Mouse (Mus musculus) midbrain, embryonic 13.5 days (tissue): ENCODE measurements at regions not wholly inside any gene's neighbourhood (a gene's known extent, or its start where the extent isn't known, plus 50 kb on each side); places are given as distances from the start of the nearest gene placed in this dataset.

Experiments used
- ATAC-seq: fragments of 200-750 bp; cut with Nextera tagmentation; 2 replicates; pipeline ENCODE4 v1.8.0; 2017; ENCODE audit warnings: mild to moderate bottlenecking, moderate TSS enrichment, moderate library complexity
- H3K27ac ChIP-seq: fragments of 300-500 bp; sonication (generic); 2 replicates; pipeline ENCODE4 v1.5.1; 2015; ENCODE audit warnings: inconsistent platforms, mild to moderate bottlenecking, moderate library complexity
- H3K27me3 ChIP-seq: fragments of 300-500 bp; sonication (generic); 2 replicates; pipeline ENCODE4 v1.6.1; 2015; ENCODE audit warnings: mild to moderate bottlenecking, inconsistent platforms
- H3K36me3 ChIP-seq: fragments of 300-500 bp; sonication (generic); 2 replicates; pipeline ENCODE4 v1.6.1; 2015; ENCODE audit warnings: mild to moderate bottlenecking, inconsistent platforms
- H3K4me1 ChIP-seq: fragments of 300-500 bp; sonication (generic); replicated peaks from 2 replicates; pipeline ENCODE4 v1.6.1; 2015; ENCODE audit warnings: inconsistent platforms
- H3K4me2 ChIP-seq: fragments of 300-500 bp; sonication (generic); replicated peaks from 2 replicates; pipeline ENCODE4 v1.6.1; 2015; ENCODE audit warnings: moderate library complexity, mild to moderate bottlenecking, inconsistent platforms
- H3K4me3 ChIP-seq: fragments of 300-500 bp; sonication (generic); replicated peaks from 2 replicates; pipeline ENCODE4 v1.5.1; 2015; ENCODE audit warnings: mild to moderate bottlenecking, inconsistent platforms
- H3K9ac ChIP-seq: fragments of 300-500 bp; sonication (generic); replicated peaks from 2 replicates; pipeline ENCODE4 v1.6.1; 2015; ENCODE audit warnings: mild to moderate bottlenecking, inconsistent platforms
- H3K9me3 ChIP-seq: fragments of 300-500 bp; sonication (generic); 2 replicates; pipeline ENCODE4 v1.6.1; 2016; ENCODE audit warnings: mild to moderate bottlenecking, inconsistent platforms
- WGBS: fragments of 180-500 bp; shearing (Covaris S2); methylation state at CpG from one replicate; pipeline ENCODE4 v1.1.7; 2015; 5-methylcytosine and 5-hydroxymethylcytosine counted together

DNA sequence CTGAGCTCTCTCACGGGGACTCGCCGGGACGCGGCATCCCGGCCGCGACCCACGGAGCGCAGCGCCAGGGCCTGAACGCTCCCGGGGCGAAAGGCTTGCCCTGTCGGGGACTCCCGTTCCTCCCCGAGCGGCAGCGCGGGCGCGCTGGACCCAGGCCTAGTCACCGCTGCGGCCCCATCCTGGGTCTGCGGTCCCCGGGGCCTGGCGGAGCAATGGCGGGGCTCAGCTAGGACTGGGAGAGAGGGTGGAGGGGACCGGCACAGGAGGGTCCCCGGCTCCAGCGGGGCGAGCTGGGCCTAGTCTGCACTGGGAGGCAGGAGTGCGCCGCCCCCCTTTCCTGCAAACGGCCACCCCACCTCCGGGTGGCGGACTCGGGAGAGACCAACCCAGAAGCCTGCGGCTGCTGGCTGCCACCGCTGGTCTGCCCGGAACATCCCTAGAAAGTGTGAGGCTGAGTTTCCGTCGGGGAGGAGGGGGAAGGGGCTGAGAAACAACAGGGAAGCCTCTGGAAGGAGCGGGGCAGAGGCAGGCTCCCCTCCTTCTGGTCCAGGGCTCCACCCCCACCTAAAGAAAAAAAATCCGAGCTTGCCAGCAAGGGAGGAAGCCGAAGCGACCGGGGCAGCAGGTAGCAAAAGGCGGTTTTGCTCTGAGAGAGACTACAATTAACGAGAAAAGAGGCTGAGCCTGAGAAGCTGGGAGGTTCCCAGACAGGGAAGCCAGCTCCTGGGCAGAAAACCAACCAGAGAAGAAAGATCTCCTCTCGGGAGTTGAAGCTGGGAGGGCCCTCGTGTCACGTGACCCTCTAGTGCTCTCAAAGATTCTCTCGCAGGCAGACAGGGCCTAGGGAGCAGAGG lies 67.9 kb upstream of the Cplx2 start:
- no peaks in the 10 kb centered on the region for H3K36me3 ChIP-seq
- H3K4me1 ChIP-seq = peaks cover 39% of the 10 kb centered on the region
- peak; percentile 85 for ATAC-seq
- H3K4me3 ChIP-seq = peak overlapping the region; percentile 64
- peak overlapping the region; percentile 93 for H3K9ac ChIP-seq
- peaks cover 9% of the 10 kb centered on the region for H3K27me3 ChIP-seq
- WGBS = under 1% methylated on average over 42 of the region's 54 CpGs
- H3K4me2 ChIP-seq = peak overlapping the region; percentile 81
- peak overlapping the region; percentile 99 for H3K27ac ChIP-seq
- no peaks in the 10 kb centered on the region for H3K9me3 ChIP-seq

DNA sequence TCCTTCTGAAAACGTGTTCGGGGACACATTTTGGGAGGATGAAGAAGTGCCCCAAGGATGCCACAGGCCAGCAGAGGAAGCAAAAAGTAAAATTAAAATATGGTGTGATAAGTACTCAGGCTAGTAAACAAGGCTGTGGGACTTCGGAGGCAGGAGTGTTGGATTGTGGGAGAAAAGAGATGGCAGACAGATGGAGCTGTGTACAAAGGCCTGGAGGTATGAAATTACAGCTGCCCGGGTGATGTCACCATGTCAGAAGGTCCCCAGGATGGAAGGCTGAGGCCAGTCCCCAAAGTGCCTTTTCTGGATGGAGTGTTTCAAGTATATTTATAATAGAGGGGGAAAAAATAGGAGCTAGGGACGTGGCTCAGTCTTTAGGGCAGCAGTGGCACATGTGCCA lies 66.9 kb upstream of the Cplx2 start:
- Histone ChIP-seq H3K27me3 (peaks cover 6% of the 10 kb centered on the region), H3K4me1 (peaks cover 41% of the 10 kb centered on the region), H3K36me3 (no peaks in the 10 kb centered on the region), H3K9ac (peak overlapping the region; percentile 93; the same call in 1 of the 2 replicates), H3K27ac (peak overlapping the region; percentile 99), H3K4me3 (no peak overlapping the region; the same call in 1 of the 2 replicates), H3K9me3 (no peaks in the 10 kb centered on the region), H3K4me2 (peak overlapping the region; percentile 81)
- ATAC-seq = no peak
- 70% methylated on average over 5 of the region's 5 CpGs for WGBS

DNA sequence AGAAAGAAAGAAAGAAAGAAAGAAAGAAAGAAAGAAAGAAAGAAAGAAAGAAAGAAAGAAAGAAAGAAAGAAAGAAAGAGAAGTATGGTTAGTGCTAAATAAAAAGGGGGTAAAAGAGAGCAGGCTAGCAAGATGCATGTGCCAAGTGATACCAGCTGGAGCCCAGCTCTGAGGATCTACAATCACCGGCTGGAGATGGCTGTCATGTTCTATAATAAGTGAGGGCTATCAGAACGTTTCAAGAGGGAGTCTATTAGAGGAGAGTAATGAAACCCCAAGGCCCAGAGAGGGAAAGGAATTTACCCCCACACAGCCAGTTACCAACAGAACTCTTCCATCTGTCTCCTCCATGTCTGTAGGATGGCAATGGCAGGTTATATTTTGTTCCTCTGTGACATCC lies 62.6 kb upstream of the Cplx2 start:
- 37% methylated on average over 2 of the region's 2 CpGs for WGBS
- no peak overlapping the region for H3K4me3 ChIP-seq
- no peak overlapping the region for H3K4me2 ChIP-seq

DNA sequence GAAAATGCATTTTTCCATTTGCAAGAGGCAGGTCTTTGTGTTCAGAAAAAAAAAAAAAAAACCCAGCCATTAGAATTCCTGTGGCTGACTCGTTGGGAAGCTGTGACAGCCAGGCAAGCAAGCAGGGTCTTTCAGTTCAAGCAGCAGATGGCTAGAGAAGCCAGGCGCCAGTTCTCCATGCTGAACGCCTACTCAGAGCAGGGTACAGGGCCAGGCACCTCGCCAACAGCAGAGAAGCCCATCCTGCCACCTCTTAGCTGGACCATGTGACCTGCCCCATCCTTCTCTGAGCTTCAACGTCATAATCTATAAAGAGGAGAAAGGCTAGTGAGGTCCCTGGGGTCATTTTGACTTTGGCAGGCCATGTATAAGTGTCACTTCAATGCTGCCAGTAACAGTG lies 61.8 kb upstream of the Cplx2 start:
- peak; percentile 75 for ATAC-seq
- WGBS = 34% methylated on average over 5 of the region's 5 CpGs

More for the DNA sequence above, 62.6 kb upstream of the Cplx2 start:
- Histone ChIP-seq H3K9me3 (no peaks in the 10 kb centered on the region), H3K27ac (peak overlapping the region; percentile 79), H3K9ac (no peak overlapping the region), H3K36me3 (peaks cover 14% of the 10 kb centered on the region), H3K4me1 (peaks cover 38% of the 10 kb centered on the region), H3K27me3 (no peaks in the 10 kb centered on the region)
- ATAC-seq = no peak

DNA sequence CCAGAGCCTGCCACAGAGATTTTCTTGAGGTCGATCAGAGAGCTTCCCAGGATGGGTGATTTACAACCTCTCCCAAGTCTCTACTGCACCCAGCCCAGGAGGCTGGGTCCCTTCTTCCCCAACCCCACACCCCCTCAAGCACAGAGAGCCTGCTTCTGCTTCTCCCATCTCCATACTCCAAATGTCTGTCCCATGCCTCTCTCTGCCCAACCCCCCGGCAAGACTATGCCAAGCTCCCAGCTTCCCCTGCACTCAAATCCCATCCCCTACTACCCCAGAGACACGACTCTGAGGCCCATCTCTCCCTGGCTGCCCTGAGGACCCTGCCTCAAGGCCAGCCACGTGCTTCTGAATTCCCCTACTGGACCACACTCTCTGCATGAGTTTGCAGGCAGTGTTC lies 61.0 kb upstream of the Cplx2 start:
- Histone ChIP-seq H3K4me2 (no peak overlapping the region), H3K27me3 (no peaks in the 10 kb centered on the region), H3K4me3 (no peak overlapping the region), H3K27ac (0 out of 2 replicates have a peak overlapping the region, but pooled peaks have one; percentile 21), H3K9me3 (no peaks in the 10 kb centered on the region), H3K36me3 (peaks cover 22% of the 10 kb centered on the region), H3K9ac (no peak overlapping the region), H3K4me1 (peaks cover 33% of the 10 kb centered on the region)
- 50% methylated on average over 4 of the region's 4 CpGs for WGBS
- ATAC-seq = no peak

More for the DNA sequence above, 61.8 kb upstream of the Cplx2 start:
- Histone ChIP-seq H3K36me3 (peaks cover 15% of the 10 kb centered on the region), H3K4me2 (no peak overlapping the region), H3K9me3 (no peaks in the 10 kb centered on the region), H3K27me3 (no peaks in the 10 kb centered on the region), H3K4me1 (peaks cover 36% of the 10 kb centered on the region), H3K27ac (peak overlapping the region; percentile 79), H3K4me3 (no peak overlapping the region), H3K9ac (no peak overlapping the region)

DNA sequence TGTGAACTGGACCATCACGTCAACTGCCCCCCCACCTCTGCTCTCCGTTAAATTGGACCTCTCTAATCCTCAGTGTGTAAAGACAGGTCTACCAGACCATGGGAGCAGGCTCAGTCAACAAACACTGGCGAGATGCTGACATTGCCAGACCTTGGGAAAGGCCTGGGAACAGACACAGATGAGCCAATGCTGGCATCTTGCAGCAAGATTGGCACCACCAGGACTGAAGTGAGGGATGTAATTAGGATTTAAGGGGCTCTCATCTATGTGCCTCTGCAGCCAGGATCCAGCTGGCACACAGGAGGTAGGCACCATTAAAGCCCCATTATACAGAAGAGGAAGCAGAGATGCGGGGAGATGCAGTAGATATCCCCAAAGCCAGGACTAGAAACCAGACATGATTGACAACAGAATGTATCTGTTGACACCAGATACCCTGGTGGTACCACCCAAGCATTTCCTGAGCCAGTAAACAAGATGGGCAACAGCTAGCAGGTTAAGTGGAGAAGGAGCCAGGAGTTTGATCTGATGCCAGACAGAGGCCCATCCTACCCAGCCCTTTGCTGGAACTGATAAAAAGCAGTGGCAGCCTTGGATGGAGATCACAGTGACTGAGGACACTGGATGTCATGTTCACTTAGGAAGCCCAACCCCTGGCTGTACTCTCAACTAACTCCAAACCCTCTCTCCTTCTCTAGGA lies 59.7 kb upstream of the Cplx2 start:
- Histone ChIP-seq H3K4me2 (no peak overlapping the region), H3K4me1 (peaks cover 33% of the 10 kb centered on the region), H3K36me3 (peaks cover 22% of the 10 kb centered on the region), H3K9me3 (no peaks in the 10 kb centered on the region), H3K27me3 (no peaks in the 10 kb centered on the region), H3K9ac (no peak overlapping the region), H3K4me3 (no peak overlapping the region), H3K27ac (no peak overlapping the region)
- 91% methylated on average over 4 of the region's 4 CpGs for WGBS
- no peak for ATAC-seq

DNA sequence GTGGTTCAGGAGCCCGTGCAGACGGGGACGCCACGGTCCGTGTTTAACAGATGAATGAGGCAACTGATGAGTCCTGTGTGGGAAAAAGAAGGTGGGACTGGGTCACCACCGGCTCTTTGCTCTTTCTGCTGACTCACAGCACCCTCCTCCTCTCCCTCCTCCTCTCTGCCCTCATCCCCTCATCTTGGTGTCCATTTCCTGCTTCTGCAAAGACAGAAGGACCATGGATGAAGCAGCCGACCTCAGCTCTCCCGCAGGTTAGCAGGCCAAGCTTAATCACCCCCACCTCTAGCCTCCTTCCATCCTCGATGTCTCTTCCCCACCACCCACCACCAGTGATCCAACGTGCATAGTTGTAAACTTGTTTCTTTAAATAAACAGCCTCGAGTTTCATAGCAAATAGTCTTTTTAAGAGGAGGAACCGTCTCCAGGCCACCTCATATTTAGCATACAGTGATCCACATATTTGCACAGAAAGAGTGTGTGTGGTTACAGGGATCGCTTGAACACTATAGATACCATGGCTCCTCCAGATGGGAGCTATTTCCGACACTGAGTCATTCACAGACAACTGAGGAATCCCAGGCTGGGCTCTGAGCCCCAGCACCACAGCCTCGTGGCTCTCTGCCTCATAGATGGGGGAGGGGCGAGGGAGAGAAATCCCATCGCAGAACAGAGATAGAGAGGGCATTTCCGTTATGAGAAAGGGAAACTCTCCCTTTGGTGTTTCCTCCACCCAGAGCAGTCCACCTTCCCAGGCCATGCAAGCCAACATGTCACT lies 58.6 kb upstream of the Cplx2 start:
- H3K4me3 ChIP-seq = no peak overlapping the region
- no peak overlapping the region for H3K9ac ChIP-seq
- no peak overlapping the region for H3K4me2 ChIP-seq
- H3K4me1 ChIP-seq = peaks cover 30% of the 10 kb centered on the region
- 80% methylated on average over 18 of the region's 18 CpGs for WGBS
- no peak for ATAC-seq
- no peaks in the 10 kb centered on the region for H3K9me3 ChIP-seq
- no peaks in the 10 kb centered on the region for H3K27me3 ChIP-seq
- no peak overlapping the region for H3K27ac ChIP-seq
- peaks cover 22% of the 10 kb centered on the region for H3K36me3 ChIP-seq

DNA sequence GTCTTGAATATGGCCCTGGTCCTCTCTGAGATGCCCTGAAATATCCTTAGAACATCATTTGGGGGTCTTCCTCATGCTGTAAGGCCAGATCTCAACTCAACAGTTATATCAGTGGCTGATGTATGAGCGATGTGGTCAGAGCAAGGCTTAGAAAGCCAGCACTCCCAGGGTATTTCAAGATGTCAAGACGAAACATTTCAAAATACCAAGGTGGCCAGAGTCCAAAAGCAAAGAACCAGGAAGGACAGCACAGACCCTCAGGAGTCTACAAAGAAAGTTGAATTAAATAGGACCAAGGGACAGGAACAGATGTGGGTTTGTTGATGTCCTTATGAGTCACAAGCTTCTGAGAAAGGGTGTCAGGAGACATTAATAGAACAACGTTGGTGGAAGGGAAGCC lies 55.8 kb upstream of the Cplx2 start:
- no peak overlapping the region for H3K27ac ChIP-seq
- no peak for ATAC-seq
- no peaks in the 10 kb centered on the region for H3K27me3 ChIP-seq
- no peak overlapping the region for H3K4me3 ChIP-seq
- WGBS = 94% methylated on average over 3 of the region's 3 CpGs
- peaks cover 22% of the 10 kb centered on the region for H3K36me3 ChIP-seq
- H3K4me2 ChIP-seq = no peak overlapping the region
- H3K9me3 ChIP-seq = no peaks in the 10 kb centered on the region
- no peak overlapping the region for H3K9ac ChIP-seq
- peaks cover 19% of the 10 kb centered on the region for H3K4me1 ChIP-seq

DNA sequence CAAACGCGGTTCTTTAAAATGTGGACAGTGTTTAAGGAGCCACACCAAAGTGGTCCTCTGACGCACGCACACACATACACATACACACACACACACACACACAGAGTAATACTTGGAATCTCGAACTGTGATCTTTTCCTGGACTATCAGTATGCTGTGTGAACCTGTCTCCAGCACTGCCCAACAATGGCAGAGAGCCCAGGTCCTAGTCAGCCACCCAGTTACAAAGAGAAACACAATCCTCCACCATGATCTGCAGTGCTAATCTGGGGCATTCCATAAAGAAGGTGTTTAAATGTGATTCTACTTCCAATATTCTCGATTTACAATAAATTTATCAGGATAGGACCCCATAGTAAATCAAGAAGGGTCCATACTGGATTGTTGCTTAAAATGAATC lies 54.2 kb upstream of the Cplx2 start:
- WGBS = 87% methylated on average over 6 of the region's 6 CpGs
- no peaks in the 10 kb centered on the region for H3K9me3 ChIP-seq
- no peak overlapping the region for H3K9ac ChIP-seq
- H3K27ac ChIP-seq = no peak overlapping the region
- no peak overlapping the region for H3K4me3 ChIP-seq
- peaks cover 18% of the 10 kb centered on the region for H3K36me3 ChIP-seq
- H3K4me2 ChIP-seq = no peak overlapping the region
- H3K27me3 ChIP-seq = no peaks in the 10 kb centered on the region
- no peak for ATAC-seq
- peaks cover 14% of the 10 kb centered on the region for H3K4me1 ChIP-seq

DNA sequence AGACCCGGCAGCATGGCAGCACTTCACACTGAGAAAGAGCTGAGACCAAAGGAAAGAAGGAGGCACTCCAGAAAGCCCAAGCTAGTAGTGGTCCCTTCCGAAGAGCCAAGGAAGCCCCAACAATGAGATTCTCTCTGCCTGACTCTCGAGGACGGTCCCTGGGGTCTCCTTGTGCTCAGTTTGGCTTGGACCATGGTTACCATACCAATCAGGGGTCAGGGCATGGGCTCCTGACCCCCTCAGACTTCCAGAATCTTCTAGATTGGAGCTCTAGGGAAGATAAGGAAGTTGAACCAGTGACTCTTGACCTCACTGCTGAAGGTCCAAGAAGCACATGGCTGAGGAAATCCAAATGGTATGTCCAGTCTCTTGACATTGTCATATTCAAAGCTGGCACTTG lies 53.0 kb upstream of the Cplx2 start:
- Histone ChIP-seq H3K27ac (no peak overlapping the region), H3K4me1 (peaks cover 24% of the 10 kb centered on the region), H3K4me2 (no peak overlapping the region), H3K27me3 (no peaks in the 10 kb centered on the region), H3K9me3 (no peaks in the 10 kb centered on the region), H3K36me3 (0 out of 2 replicates have a peak, but pooled peaks cover 8% of the 10 kb centered on the region), H3K4me3 (no peak overlapping the region), H3K9ac (no peak overlapping the region)
- ATAC-seq = no peak
- WGBS = 92% methylated on average over 4 of the region's 4 CpGs

DNA sequence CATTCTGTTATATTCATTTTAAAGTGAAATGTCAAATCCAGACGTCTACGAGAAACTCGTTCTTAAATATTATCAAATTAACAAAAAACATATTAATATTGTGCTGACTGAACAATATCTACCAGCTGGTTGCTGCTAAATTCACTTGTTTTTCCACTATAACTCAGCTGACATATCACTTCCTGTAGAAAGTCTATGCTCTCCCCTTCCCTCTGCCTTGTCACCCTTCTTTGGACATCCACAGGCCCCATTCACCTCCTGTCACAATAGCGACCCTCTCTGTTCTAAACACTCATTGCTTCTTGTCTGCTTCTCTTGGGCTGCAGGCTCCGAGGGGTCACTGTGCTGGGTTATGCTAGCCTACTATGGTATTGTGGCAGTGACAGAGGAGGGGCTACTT lies 52.5 kb upstream of the Cplx2 start:
- H3K9me3 ChIP-seq = no peaks in the 10 kb centered on the region
- 0 out of 2 replicates have a peak overlapping the region, but pooled peaks have one; percentile 6 for H3K27ac ChIP-seq
- H3K9ac ChIP-seq = no peak overlapping the region
- peaks cover 27% of the 10 kb centered on the region for H3K4me1 ChIP-seq
- no peaks in the 10 kb centered on the region for H3K27me3 ChIP-seq
- no peak overlapping the region for H3K4me2 ChIP-seq
- no peak for ATAC-seq
- no peak overlapping the region for H3K4me3 ChIP-seq
- 89% methylated on average over 5 of the region's 5 CpGs for WGBS
- H3K36me3 ChIP-seq = 0 out of 2 replicates have a peak, but pooled peaks cover 8% of the 10 kb centered on the region

DNA sequence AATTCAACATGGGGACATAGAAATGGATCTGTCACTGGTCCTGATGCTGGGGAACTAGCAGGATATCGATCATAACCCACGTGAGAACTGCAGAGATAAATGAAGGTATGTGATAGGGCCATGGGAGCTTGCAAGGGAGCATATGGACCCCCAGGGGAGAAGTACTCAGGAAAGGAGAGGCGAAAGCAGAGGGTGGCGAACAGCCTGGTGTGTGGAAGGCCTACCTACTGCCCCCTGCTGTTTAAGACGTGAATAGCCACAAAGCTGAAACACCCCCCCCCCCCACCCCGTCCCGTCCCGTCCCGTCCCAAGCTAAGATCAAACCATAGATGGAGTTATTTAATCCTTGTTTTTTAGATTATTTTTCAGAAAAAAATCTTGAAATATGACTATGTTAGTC lies 50.9 kb upstream of the Cplx2 start:
- no peak overlapping the region for H3K4me2 ChIP-seq
- no peak for ATAC-seq
- H3K27ac ChIP-seq = no peak overlapping the region
- 59% methylated on average over 9 of the region's 9 CpGs for WGBS
- H3K9me3 ChIP-seq = no peaks in the 10 kb centered on the region
- H3K4me1 ChIP-seq = peaks cover 38% of the 10 kb centered on the region
- no peaks in the 10 kb centered on the region for H3K36me3 ChIP-seq
- no peak overlapping the region for H3K9ac ChIP-seq
- no peak overlapping the region for H3K4me3 ChIP-seq
- H3K27me3 ChIP-seq = no peaks in the 10 kb centered on the region
